Mouse (Mus musculus): ENCODE results near the gene D430019H16Rik.

The D430019H16Rik gene

GRCm38 (mm10) chr12:105453670-105454257, at the start of gene D430019H16Rik:
Gene D430019H16Rik (plus strand): TSS chr12:105453856.
- in situ Hi-C loops (cut with MboI; ENCODE audit: low pct_unique_long_range_greater_than_20kb in 1 of 2, low sequenced_read_pairs in 2 of 2, unreplicated experiment in 1 of 2): no loop called here

- in situ Hi-C loops (cut with MboI; ENCODE audit: low pct_unique_long_range_greater_than_20kb in 1 of 2, low sequenced_read_pairs in 2 of 2, unreplicated experiment in 1 of 2): no loop called here
Observed at GRCm38 (mm10) chr12:105406008-105406407, 47.6 kb upstream of the D430019H16Rik start.

GRCm38 (mm10) chr12:105413909-105414308, 39.7 kb upstream of the D430019H16Rik start:
- in situ Hi-C loops (cut with MboI; ENCODE audit: low pct_unique_long_range_greater_than_20kb in 1 of 2, low sequenced_read_pairs in 2 of 2, unreplicated experiment in 1 of 2): no loop called here

- in situ Hi-C loops (cut with MboI; ENCODE audit: low pct_unique_long_range_greater_than_20kb in 1 of 2, low sequenced_read_pairs in 2 of 2, unreplicated experiment in 1 of 2): no loop called here
Observed at GRCm38 (mm10) chr12:105420476-105420875, 33.2 kb upstream of the D430019H16Rik start.

- in situ Hi-C loops (cut with MboI; ENCODE audit: low pct_unique_long_range_greater_than_20kb in 1 of 2, low sequenced_read_pairs in 2 of 2, unreplicated experiment in 1 of 2): loop anchor here in 1 of 2 experiments (25.0 kb wide), 1 partner anchor 389 kb away; the partner anchor contains the start of gene Glrx5
Observed at GRCm38 (mm10) chr12:105426541-105426940, 27.1 kb upstream of the D430019H16Rik start.

- in situ Hi-C loops (cut with MboI; ENCODE audit: low pct_unique_long_range_greater_than_20kb in 1 of 2, low sequenced_read_pairs in 2 of 2, unreplicated experiment in 1 of 2): loop anchor here in 1 of 2 experiments (25.0 kb wide), 1 partner anchor 390 kb away; the partner anchor contains the start of gene Glrx5
Observed at GRCm38 (mm10) chr12:105427039-105427757, 26.5 kb upstream of the D430019H16Rik start.

GRCm38 (mm10) chr12:105431872-105432271, 21.8 kb upstream of the D430019H16Rik start:
- in situ Hi-C loops (cut with MboI; ENCODE audit: low pct_unique_long_range_greater_than_20kb in 1 of 2, low sequenced_read_pairs in 2 of 2, unreplicated experiment in 1 of 2): loop anchor here in 1 of 2 experiments (25.0 kb wide), 1 partner anchor 395 kb away; the partner anchor contains the start of gene Glrx5

GRCm38 (mm10) chr12:105432807-105433206, 20.8 kb upstream of the D430019H16Rik start:
- in situ Hi-C loops (cut with MboI; ENCODE audit: low pct_unique_long_range_greater_than_20kb in 1 of 2, low sequenced_read_pairs in 2 of 2, unreplicated experiment in 1 of 2): loop anchor here in 1 of 2 experiments (25.0 kb wide), 1 partner anchor 396 kb away; the partner anchor contains the start of gene Glrx5

GRCm38 (mm10) chr12:105438259-105438658, 15.4 kb upstream of the D430019H16Rik start:
- in situ Hi-C loops (cut with MboI; ENCODE audit: low pct_unique_long_range_greater_than_20kb in 1 of 2, low sequenced_read_pairs in 2 of 2, unreplicated experiment in 1 of 2): loop anchor here in 1 of 2 experiments (25.0 kb wide), 1 partner anchor 401 kb away; the partner anchor contains the start of gene Glrx5

GRCm38 (mm10) chr12:105439976-105440375, 13.7 kb upstream of the D430019H16Rik start:
- in situ Hi-C loops (cut with MboI; ENCODE audit: low pct_unique_long_range_greater_than_20kb in 1 of 2, low sequenced_read_pairs in 2 of 2, unreplicated experiment in 1 of 2): loop anchor here in 1 of 2 experiments (25.0 kb wide), 1 partner anchor 403 kb away; the partner anchor contains the start of gene Glrx5

- in situ Hi-C loops (cut with MboI; ENCODE audit: low pct_unique_long_range_greater_than_20kb in 1 of 2, low sequenced_read_pairs in 2 of 2, unreplicated experiment in 1 of 2): loop anchor here in 1 of 2 experiments (25.0 kb wide), 1 partner anchor 406 kb away; the partner anchor contains the start of gene Glrx5
Observed at GRCm38 (mm10) chr12:105443569-105443968, 10.1 kb upstream of the D430019H16Rik start.

GRCm38 (mm10) chr12:105445767-105446166, 7.9 kb upstream of the D430019H16Rik start:
- in situ Hi-C loops (cut with MboI; ENCODE audit: low pct_unique_long_range_greater_than_20kb in 1 of 2, low sequenced_read_pairs in 2 of 2, unreplicated experiment in 1 of 2): loop anchor here in 1 of 2 experiments (25.0 kb wide), 1 partner anchor 408 kb away; the partner anchor contains the start of gene Glrx5

GRCm38 (mm10) chr12:105449239-105449638, 4.4 kb upstream of the D430019H16Rik start:
- in situ Hi-C loops (cut with MboI; ENCODE audit: low pct_unique_long_range_greater_than_20kb in 1 of 2, low sequenced_read_pairs in 2 of 2, unreplicated experiment in 1 of 2): loop anchor here in 1 of 2 experiments (25.0 kb wide), 1 partner anchor 412 kb away; the partner anchor contains the start of gene Glrx5

GRCm38 (mm10) chr12:105454258-105455062, 804 bp downstream of the D430019H16Rik start:
- in situ Hi-C loops (cut with MboI; ENCODE audit: low pct_unique_long_range_greater_than_20kb in 1 of 2, low sequenced_read_pairs in 2 of 2, unreplicated experiment in 1 of 2): no loop called here

- in situ Hi-C loops (cut with MboI; ENCODE audit: low pct_unique_long_range_greater_than_20kb in 1 of 2, low sequenced_read_pairs in 2 of 2, unreplicated experiment in 1 of 2): no loop called here
Observed at GRCm38 (mm10) chr12:105455063-105455559, 1.5 kb downstream of the D430019H16Rik start.

- in situ Hi-C loops (cut with MboI; ENCODE audit: low pct_unique_long_range_greater_than_20kb in 1 of 2, low sequenced_read_pairs in 2 of 2, unreplicated experiment in 1 of 2): no loop called here
Observed at GRCm38 (mm10) chr12:105458791-105459190, 5.1 kb downstream of the D430019H16Rik start.

- in situ Hi-C loops (cut with MboI; ENCODE audit: low pct_unique_long_range_greater_than_20kb in 1 of 2, low sequenced_read_pairs in 2 of 2, unreplicated experiment in 1 of 2): no loop called here
Observed at GRCm38 (mm10) chr12:105461066-105461465, 7.4 kb downstream of the D430019H16Rik start.

GRCm38 (mm10) chr12:105469026-105469425, 15.4 kb downstream of the D430019H16Rik start:
- in situ Hi-C loops (cut with MboI; ENCODE audit: low pct_unique_long_range_greater_than_20kb in 1 of 2, low sequenced_read_pairs in 2 of 2, unreplicated experiment in 1 of 2): no loop called here
